Mouse (Mus musculus): Measurements from ENCODE around the gene AC131692.1.

GRCm38 (mm10) chr19:6127760-6128341, 33.6 kb downstream of the AC131692.1 start, which contains the start of gene Snx15:
- TF ChIP-seq GATA1 (IDR thresholded peaks at IDR 0.05; ENCODE audit: borderline replicate concordance, low read length) (no peak), FLI1 (IDR thresholded peaks at IDR 0.05; ENCODE audit: low read length) (no peak)
